Mouse (Mus musculus): ENCODE results near the gene Tmem238. TPM values are rescaled to one million over a fixed set of nuclear protein-coding genes. Genes with fewer than 3 reads are reported as not detected.
A peak's percentile ranks its signal among the peaks of the same experiment; 100 is the strongest.

Tmem238 gene
- total RNA-seq, 2 experiments from 2014 or later: 8.0 to 10.6 TPM

- intact Hi-C loops (cut with DNase I): loop anchor here (1.0 kb wide), 1 partner anchor 49 kb away; the partner anchor contains the start of gene Tmem238
- peak overlapping the region; percentile 92 for H3K27ac ChIP-seq
Observed at GRCm38 (mm10) chr7:4740309-4740727, 49.1 kb downstream of the Tmem238 start.

GRCm38 (mm10) chr7:4739544-4740275 lies 49.7 kb downstream of the Tmem238 start, which contains the start of gene Kmt5c:
Gene Kmt5c (plus strand): TSS chr7:4740115.
- DNase-seq: peak; percentile 97
- peak within 1 kb of the TSS; percentile 94 for H3K4me3 ChIP-seq
- peak within 1 kb of the TSS; percentile 92 for H3K27ac ChIP-seq
- intact Hi-C loops (cut with DNase I): loop anchor here (1.0 to 2.0 kb wide), 2 partner anchors 50 to 55 kb away; partner anchors contain the start of genes Hspbp1 and Tmem238
- TF ChIP-seq CTCF (IDR thresholded peaks at IDR 0.05): peak; percentile 37

More at GRCm38 (mm10) chr7:4740309-4740727, 49.1 kb downstream of the Tmem238 start:
- peak overlapping the region; percentile 94 for H3K4me3 ChIP-seq
- TF ChIP-seq CTCF (IDR thresholded peaks at IDR 0.05): no peak
- no peak for DNase-seq

GRCm38 (mm10) chr7:4739041-4739543 lies 50.4 kb downstream of the Tmem238 start:
- no peak for TF ChIP-seq CTCF (IDR thresholded peaks at IDR 0.05)
- H3K27ac ChIP-seq: peak overlapping the region; percentile 90
- intact Hi-C loops (cut with DNase I): loop anchor here (2.0 kb wide), 1 partner anchor 54 kb away; the partner anchor contains the start of gene Hspbp1
- peak overlapping the region; percentile 79 for H3K4me3 ChIP-seq
- DNase-seq: no peak

Other genes starting within 250 kb of the Tmem238 start
- gene Syt5, start 242.1 kb downstream of the Tmem238 start, total RNA-seq (2021): not detected
- not detected for gene Ptprh, start 185.6 kb downstream of the Tmem238 start, total RNA-seq (2021)
- gene Tmem86b, start 158.2 kb downstream of the Tmem238 start, total RNA-seq (2021): 1 to 10 TPM; 2.6 to 3.3 TPM
- 10 to 100 TPM; 45.0 to 51.2 TPM for gene Ppp6r1, start 130.6 kb downstream of the Tmem238 start, total RNA-seq (2021)
- gene Hspbp1, start 104.6 kb downstream of the Tmem238 start, total RNA-seq (2021): 10 to 100 TPM; 23.4 to 29.8 TPM
- under 1 TPM; 0.48 to 0.75 TPM for gene Brsk1, start 99.1 kb downstream of the Tmem238 start, total RNA-seq (2021)
- gene Tmem150b, start 64.4 kb downstream of the Tmem238 start, total RNA-seq (2021): under 1 TPM in 1 of 2 experiments, not detected in 1; 0.22 TPM
- 10 to 100 TPM in 1 of 2 experiments, 1 to 10 TPM in 1; 8.0 to 11.5 TPM for gene Kmt5c, start 49.5 kb downstream of the Tmem238 start, total RNA-seq (2021)
- gene Cox6b2, start 36.6 kb downstream of the Tmem238 start, total RNA-seq (2021): under 1 TPM; 0.51 to 0.78 TPM
- not detected for gene Fam71e2, start 18.4 kb downstream of the Tmem238 start, total RNA-seq (2021)
- not detected for gene Il11, start 6.8 kb downstream of the Tmem238 start, total RNA-seq (2021)
- gene Tmem190, start 6.7 kb downstream of the Tmem238 start, total RNA-seq (2021): not detected
- gene Rpl28, start 3.2 kb upstream of the Tmem238 start, total RNA-seq (2021): 100 to 1,000 TPM; 483 to 569 TPM
- 10 to 100 TPM; 76.4 to 82.7 TPM for gene Ube2s, start 22.9 kb upstream of the Tmem238 start, total RNA-seq (2021)
- gene Shisa7, start 55.0 kb upstream of the Tmem238 start, total RNA-seq (2021): not detected
- 1 to 10 TPM; 3.9 TPM for gene Isoc2b, start 80.6 kb upstream of the Tmem238 start, total RNA-seq (2021)
- gene Isoc2a, start 87.5 kb upstream of the Tmem238 start, total RNA-seq (2021): 10 to 100 TPM; 26.4 to 33.5 TPM
- under 1 TPM; 0.17 to 0.38 TPM for gene Gm36210, start 116.9 kb upstream of the Tmem238 start, total RNA-seq (2021)
- gene Zfp628, start 125.6 kb upstream of the Tmem238 start, total RNA-seq (2021): 10 to 100 TPM in 1 of 2 experiments, 1 to 10 TPM in 1; 8.5 to 10.7 TPM
- 1 to 10 TPM; 2.7 to 5.9 TPM for gene Nat14, start 132.4 kb upstream of the Tmem238 start, total RNA-seq (2021)
- 1 to 10 TPM; 4.3 to 8.7 TPM for gene Ssc5d, start 136.1 kb upstream of the Tmem238 start, total RNA-seq (2021)
- 10 to 100 TPM; 36.7 to 77.0 TPM for gene Sbk2, start 174.8 kb upstream of the Tmem238 start, total RNA-seq (2021)
- 1 to 10 TPM in 1 of 2 experiments, under 1 TPM in 1; 0.46 to 5.2 TPM for gene Sbk3, start 181.5 kb upstream of the Tmem238 start, total RNA-seq (2021)
- gene Zfp579, start 206.5 kb upstream of the Tmem238 start, total RNA-seq (2021): 1 to 10 TPM; 8.8 to 9.5 TPM
- 10 to 100 TPM in 1 of 2 experiments, 1 to 10 TPM in 1; 6.5 to 10.4 TPM for gene Zfp524, start 224.8 kb upstream of the Tmem238 start, total RNA-seq (2021)
- gene Fiz1, start 225.0 kb upstream of the Tmem238 start, total RNA-seq (2021): 10 to 100 TPM; 23.2 to 23.3 TPM
- gene Gm44973, start 225.8 kb upstream of the Tmem238 start, total RNA-seq (2021): not detected
- gene Zfp865, start 230.7 kb upstream of the Tmem238 start, total RNA-seq (2021): 10 to 100 TPM; 12.9 to 15.6 TPM
- not detected for gene Ccdc106, start 230.9 kb upstream of the Tmem238 start, total RNA-seq (2021)
- not detected for gene 4632433K11Rik, start 244.5 kb upstream of the Tmem238 start, total RNA-seq (2021)
- 1 to 10 TPM; 2.8 to 3.9 TPM for gene Zfp784, start 248.8 kb upstream of the Tmem238 start, total RNA-seq (2021)

Data from gastrocnemius, adult 2 months (tissue).